Mouse (Mus musculus) MEL (cell line): Measurements from ENCODE around the gene Tub. TPM values are rescaled to one million over a fixed set of nuclear protein-coding genes. Genes with fewer than 3 reads are reported as not detected.

ENCODE experiments used
- DNase-seq: peaks from one replicate; pipeline ENCODE4 v3.0.0; 2011; ENCODE audit warnings: low read depth, low spot score
- H3K27ac ChIP-seq: 2 replicates; pipeline ENCODE4 v1.5.1; 2012; ENCODE audit warnings: low read depth, mild to moderate bottlenecking, control low read depth, low read length, moderate library complexity; ENCODE audit not compliant: control insufficient read depth
- H3K27me3 ChIP-seq, 2 experiments: fragments of 150-350 bp in 1 of 2; sonication (generic) in 1 of 2; 2 replicates each; pipeline ENCODE4 v1.6.1; 2012; ENCODE audit warnings: low read length in 2 of 2, mild to moderate bottlenecking in 2 of 2, improper control_type of control experiment in 1 of 2, moderate library complexity in 1 of 2; ENCODE audit not compliant: insufficient read depth in 2 of 2, control insufficient read depth in 1 of 2
- H3K36me3 ChIP-seq, 2 experiments: 2 replicates each; pipeline ENCODE4 v1.6.1; 2012 to 2014; ENCODE audit warnings: low read length in 2 of 2, improper control_type of control experiment in 1 of 2, inconsistent platforms in 1 of 2, mild to moderate bottlenecking in 1 of 2; ENCODE audit not compliant: insufficient read depth in 2 of 2, control insufficient read depth in 1 of 2
- H3K4me1 ChIP-seq, 2 experiments: fragments of 150-350 bp in 1 of 2; sonication (generic) in 1 of 2; 2 replicates each; pipeline ENCODE4 v1.6.1; 2012; ENCODE audit warnings: low read length in 2 of 2, improper control_type of control experiment in 1 of 2, mild to moderate bottlenecking in 1 of 2; ENCODE audit not compliant: insufficient read depth in 2 of 2, control insufficient read depth in 1 of 2
- H3K4me3 ChIP-seq, 2 experiments: fragments of 150-350 bp in 1 of 2; sonication (generic) in 1 of 2; 2 replicates each; pipeline ENCODE4 v1.5.1; 2012; ENCODE audit warnings: low read depth in 2 of 2, low read length in 2 of 2, mild to moderate bottlenecking in 2 of 2, moderate library complexity in 2 of 2, control low read depth in 1 of 2, improper control_type of control experiment in 1 of 2; ENCODE audit not compliant: control insufficient read depth in 1 of 2, insufficient read depth in 1 of 2
- H3K79me2 ChIP-seq: 2 replicates; pipeline ENCODE4 v1.6.1; 2012; ENCODE audit warnings: mild to moderate bottlenecking, low read length, moderate library complexity; ENCODE audit not compliant: control insufficient read depth, poor library complexity, insufficient read depth
- H3K9ac ChIP-seq: 2 replicates; pipeline ENCODE4 v1.6.1; 2012; ENCODE audit warnings: low read depth, mild to moderate bottlenecking, control low read depth, low read length, moderate library complexity; ENCODE audit not compliant: control insufficient read depth, poor library complexity, severe bottlenecking
- H3K9me3 ChIP-seq: fragments of 150-350 bp; sonication (generic); replicated peaks from 2 replicates; pipeline ENCODE4 v1.6.1; 2012; ENCODE audit warnings: mild to moderate bottlenecking, low read length, improper control_type of control experiment, moderate library complexity; ENCODE audit not compliant: insufficient read depth
- BHLHE40 ChIP-seq: IDR thresholded peaks from 2 replicates; pipeline ENCODE4 v1.6.1; 2012; ENCODE audit warnings: low read depth, mild to moderate bottlenecking, inconsistent platforms, low read length, improper control_type of control experiment, borderline replicate concordance
- CTCF ChIP-seq, 3 experiments: IDR thresholded peaks in 2 of 3; conservative IDR thresholded peaks in 1 of 3; 2 replicates each; pipeline ENCODE4 v1.5.1; 2011 to 2012; ENCODE audit warnings: low read length in 3 of 3, low read depth in 2 of 3, mild to moderate bottlenecking in 2 of 3, improper control_type of control experiment in 1 of 3, inconsistent platforms in 1 of 3, mixed read lengths in 1 of 3, moderate library complexity in 1 of 3; ENCODE audit not compliant: control insufficient read depth in 1 of 3, insufficient read depth in 1 of 3, poor library complexity in 1 of 3, severe bottlenecking in 1 of 3
- E2F4 ChIP-seq: IDR thresholded peaks from 2 replicates; pipeline ENCODE4 v1.6.1; 2011; ENCODE audit warnings: low read depth, low read length, improper control_type of control experiment, borderline replicate concordance
- ELF1 ChIP-seq: IDR thresholded peaks from 2 replicates; pipeline ENCODE4 v1.6.1; 2014; ENCODE audit warnings: low read depth, mild to moderate bottlenecking, inconsistent platforms, low read length, improper control_type of control experiment, moderate library complexity
- EP300 ChIP-seq, 2 experiments: IDR thresholded peaks; 2 replicates each; pipeline ENCODE4 v1.6.1; 2011; ENCODE audit warnings: improper control_type of control experiment in 2 of 2, low read length in 2 of 2, low read depth in 1 of 2, mild to moderate bottlenecking in 1 of 2
- ETS1 ChIP-seq: IDR thresholded peaks from 2 replicates; pipeline ENCODE4 v1.6.1; 2012; ENCODE audit warnings: low read depth, mild to moderate bottlenecking, inconsistent platforms, low read length, improper control_type of control experiment, moderate library complexity
- HCFC1 ChIP-seq: IDR thresholded peaks from 2 replicates; pipeline ENCODE4 v1.6.1; 2012; ENCODE audit warnings: low read depth, mild to moderate bottlenecking, inconsistent platforms, low read length, improper control_type of control experiment, moderate library complexity
- JUND ChIP-seq: IDR thresholded peaks from 2 replicates; pipeline ENCODE4 v1.6.1; 2011; ENCODE audit warnings: low read depth, mild to moderate bottlenecking, improper control_type of control experiment, low read length
- KAT2A ChIP-seq: conservative IDR thresholded peaks from 2 replicates; pipeline ENCODE4 v1.6.1; 2012; ENCODE audit warnings: low read depth, low read length, improper control_type of control experiment, inconsistent platforms
- MAFK ChIP-seq: IDR thresholded peaks from 2 replicates; pipeline ENCODE4 v1.6.1; 2011; ENCODE audit warnings: low read depth, mild to moderate bottlenecking, low read length, improper control_type of control experiment, borderline replicate concordance
- MAZ ChIP-seq: IDR thresholded peaks from 2 replicates; pipeline ENCODE4 v1.6.1; 2012; ENCODE audit warnings: low read depth, mild to moderate bottlenecking, inconsistent platforms, low read length, improper control_type of control experiment
- MXI1 ChIP-seq: IDR thresholded peaks from 2 replicates; pipeline ENCODE4 v1.6.1; 2011; ENCODE audit warnings: mild to moderate bottlenecking, low read depth, low read length, improper control_type of control experiment
- MYB ChIP-seq: IDR thresholded peaks from 2 replicates; pipeline ENCODE4 v1.6.1; 2011; ENCODE audit warnings: mild to moderate bottlenecking, low read depth, low read length, improper control_type of control experiment
- MYC ChIP-seq: IDR thresholded peaks from 2 replicates; pipeline ENCODE4 v1.6.1; 2011; ENCODE audit warnings: low read depth, mild to moderate bottlenecking, low read length, improper control_type of control experiment, moderate library complexity
- POLR2AphosphoS2 ChIP-seq: IDR thresholded peaks from 2 replicates; pipeline ENCODE4 v1.6.1; 2011; ENCODE audit warnings: low read length, improper control_type of control experiment
- POLR2AphosphoS5 ChIP-seq: IDR thresholded peaks from 2 replicates; pipeline ENCODE4 v1.6.1; 2012; ENCODE audit warnings: low read depth, borderline replicate concordance, mild to moderate bottlenecking, inconsistent platforms, low read length, moderate library complexity, mixed read lengths
- RAD21 ChIP-seq: IDR thresholded peaks from 2 replicates; pipeline ENCODE4 v1.6.1; 2011; ENCODE audit warnings: mild to moderate bottlenecking, low read depth, low read length, improper control_type of control experiment
- RCOR1 ChIP-seq: IDR thresholded peaks from 2 replicates; pipeline ENCODE4 v1.6.1; 2012; ENCODE audit warnings: low read depth, mild to moderate bottlenecking, inconsistent platforms, low read length, improper control_type of control experiment
- SIN3A ChIP-seq: IDR thresholded peaks from 2 replicates; pipeline ENCODE4 v1.6.1; 2012; ENCODE audit warnings: low read length, improper control_type of control experiment, inconsistent platforms
- SMC3 ChIP-seq: IDR thresholded peaks from 2 replicates; pipeline ENCODE4 v1.6.1; 2011; ENCODE audit warnings: low read depth, low read length, improper control_type of control experiment
- TAL1 ChIP-seq: IDR thresholded peaks from 2 replicates; pipeline ENCODE4 v1.6.1; 2012; ENCODE audit warnings: mild to moderate bottlenecking, inconsistent platforms, low read length, moderate library complexity, mixed read lengths
- TBP ChIP-seq: IDR thresholded peaks from 2 replicates; pipeline ENCODE4 v1.8.0; 2011; ENCODE audit warnings: low read depth, low read length, improper control_type of control experiment
- TCF12 ChIP-seq: IDR thresholded peaks from 2 replicates; pipeline ENCODE4 v1.6.1; 2014; ENCODE audit warnings: low read depth, mild to moderate bottlenecking, inconsistent platforms, low read length, improper control_type of control experiment, moderate library complexity
- USF1 ChIP-seq: IDR thresholded peaks from 2 replicates; pipeline ENCODE4 v1.6.1; 2014; ENCODE audit warnings: low read depth, mild to moderate bottlenecking, inconsistent platforms, low read length, improper control_type of control experiment, moderate library complexity
- USF2 ChIP-seq, 2 experiments: IDR thresholded peaks; 2 replicates each; pipeline ENCODE4 v1.6.1; 2011 to 2012; ENCODE audit warnings: improper control_type of control experiment in 2 of 2, low read length in 2 of 2, borderline replicate concordance in 1 of 2, inconsistent platforms in 1 of 2, low read depth in 1 of 2, mild to moderate bottlenecking in 1 of 2; ENCODE audit not compliant: insufficient read depth in 1 of 2
- ZC3H11A ChIP-seq: IDR thresholded peaks from 2 replicates; pipeline ENCODE4 v1.6.1; 2012; ENCODE audit warnings: low read depth, mild to moderate bottlenecking, inconsistent platforms, low read length, improper control_type of control experiment
- ZKSCAN1 ChIP-seq: IDR thresholded peaks from 2 replicates; pipeline ENCODE4 v1.6.1; 2012; ENCODE audit warnings: low read depth, mild to moderate bottlenecking, inconsistent platforms, low read length, improper control_type of control experiment, moderate library complexity
- ZMIZ1 ChIP-seq: IDR thresholded peaks from 2 replicates; pipeline ENCODE4 v1.6.1; 2012; ENCODE audit warnings: low read depth, mild to moderate bottlenecking, inconsistent platforms, low read length, improper control_type of control experiment, moderate library complexity
- polyA plus RNA-seq, 2 experiments: library from polyadenylated mRNA; stranded (reverse) in 1 of 2; unstranded in 1 of 2; fragments of >175 nt in 1 of 2; fragments of >200 nt in 1 of 2; gene quantifications; 2 replicates each; pipeline versions ENCODE4 v1.2.1 to v1.2.4; 2012; ENCODE audit warnings: low replicate concordance in 2 of 2, low read depth in 1 of 2; ENCODE audit not compliant: insufficient read length in 2 of 2, insufficient read depth in 1 of 2, missing spikeins in 1 of 2
- total RNA-seq: library from RNA; depleted of rRNA; stranded (reverse); fragments of 300-350 nt; gene quantifications from 2 replicates; pipeline ENCODE4 v1.2.3, GENCODE M21; 2012; rRNA removed

The Tub gene
- total RNA-seq = not detected in 2 replicates
- not detected for polyA plus RNA-seq

- TF ChIP-seq RAD21 (no peak), CTCF (IDR thresholded peaks at IDR 0.05 in 2 of 3, conservative IDR thresholded peaks at IDR 0.05 in 1 of 3; ENCODE audit: control insufficient read depth in 1 of 3, insufficient read depth in 1 of 3, low read depth in 2 of 3, low read length in 3 of 3, poor library complexity in 1 of 3, severe bottlenecking in 1 of 3) (no peak), MYC (no peak), POLR2AphosphoS5 (no peak), JUND (no peak), BHLHE40 (no peak), EP300 (IDR thresholded peaks at IDR 0.05; ENCODE audit: low read depth in 1 of 2, low read length in 2 of 2) (no peak), SIN3A (no peak), ELF1 (no peak), HCFC1 (no peak), MYB (no peak), USF2 (IDR thresholded peaks at IDR 0.05; ENCODE audit: borderline replicate concordance in 1 of 2, insufficient read depth in 1 of 2, low read depth in 1 of 2, low read length in 2 of 2) (no peak), MXI1 (no peak), TBP (no peak), ZC3H11A (no peak), KAT2A (no peak), ZKSCAN1 (no peak), TAL1 (no peak), RCOR1 (no peak), USF1 (no peak)
- Histone ChIP-seq H3K9me3 (no peaks in the 10 kb centered on the region), H3K9ac (no peak within 1 kb of the TSS), H3K27ac (no peak within 1 kb of the TSS), H3K79me2 (no peaks in the 10 kb centered on the region), H3K4me1 (peaks cover 3 to 15% of the 10 kb centered on the region in 2 experiments; a peak in 2 of 4 replicates), H3K4me3 (no peak within 1 kb of the TSS), H3K36me3 (peaks cover 0 to 16% of the 10 kb centered on the region in 2 experiments; a peak in 2 of 4 replicates), H3K27me3 (no peaks in the 10 kb centered on the region)
- DNase-seq = no peak
These were observed at the start of gene Tub for GRCm38 (mm10) chr7:108950312-108950761. Tub (plus strand) TSS chr7:108950338.

DNA sequence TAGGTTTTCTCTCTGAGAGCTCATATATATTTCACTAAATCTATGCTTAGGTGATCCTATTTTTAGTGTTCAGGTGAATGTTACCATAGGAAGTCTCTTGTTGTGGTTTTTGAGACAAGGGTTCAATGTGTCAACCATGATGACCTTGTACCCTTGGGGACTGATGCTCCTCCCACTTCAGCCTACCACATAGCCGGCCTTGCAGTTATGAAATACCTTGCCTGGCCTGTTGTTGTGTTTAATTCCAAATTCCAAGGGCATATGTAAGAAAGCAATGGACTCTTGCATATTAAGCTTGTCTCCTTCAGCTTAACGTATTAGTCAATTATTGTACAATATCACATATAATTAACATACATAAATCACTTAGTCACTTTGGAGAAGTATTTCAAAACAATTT is 46.2 kb upstream of the Tub start:
- DNase-seq = no peak
- H3K27me3 ChIP-seq = no peaks in the 10 kb centered on the region; a peak in 1 of 4 replicates
- H3K9me3 ChIP-seq = no peaks in the 10 kb centered on the region
- H3K79me2 ChIP-seq = no peaks in the 10 kb centered on the region
- H3K4me3 ChIP-seq = no peak overlapping the region
- H3K36me3 ChIP-seq = no peaks in the 10 kb centered on the region
- H3K9ac ChIP-seq = no peak overlapping the region
- no peak overlapping the region for H3K27ac ChIP-seq
- TF ChIP-seq POLR2AphosphoS2 (no peak), E2F4 (no peak), MYC (no peak), ETS1 (no peak), ZMIZ1 (no peak), TBP (no peak), SIN3A (no peak), MAFK (no peak), ZKSCAN1 (no peak), ZC3H11A (no peak), TCF12 (no peak), MAZ (no peak), SMC3 (no peak)
- H3K4me1 ChIP-seq = no peaks in the 10 kb centered on the region
